Mouse (Mus musculus): ENCODE measurements around the gene Slc35d3. TPM values are rescaled to one million over a fixed set of nuclear protein-coding genes. Genes with fewer than 3 reads are reported as not detected.

Slc35d3 gene
- total RNA-seq (2022): not detected

GRCm38 (mm10) chr10:19850998-19851691 is at the start of gene Slc35d3:
Gene Slc35d3, minus strand, starts transcription at chr10:19851459.
- DNase-seq (ENCODE audit: low spot score): no peak

DNA sequence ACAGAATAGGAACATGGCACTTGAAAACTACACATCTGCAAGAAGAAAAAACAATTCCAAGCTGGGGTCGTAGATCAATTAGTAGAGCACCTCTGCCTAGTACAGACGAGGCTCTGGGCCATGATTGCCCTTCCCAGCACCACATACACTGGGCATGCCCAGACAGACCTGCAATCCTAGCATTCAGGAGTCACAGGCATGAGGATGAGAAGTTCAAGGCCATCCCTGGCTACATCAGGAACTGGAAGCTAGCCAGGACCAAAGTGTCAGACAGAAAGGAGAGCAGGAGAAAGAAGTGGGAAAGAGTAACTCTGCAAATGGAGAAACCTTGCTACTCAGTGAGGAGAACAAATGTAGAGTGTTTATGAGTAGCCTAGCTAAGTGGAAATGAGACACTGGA is 48.9 kb upstream of the Slc35d3 start:
- DNase-seq (ENCODE audit: low spot score): no peak

GRCm38 (mm10) chr10:19893976-19894375 is 42.7 kb upstream of the Slc35d3 start:
- peak; percentile 47 for DNase-seq (ENCODE audit: low spot score)

DNA sequence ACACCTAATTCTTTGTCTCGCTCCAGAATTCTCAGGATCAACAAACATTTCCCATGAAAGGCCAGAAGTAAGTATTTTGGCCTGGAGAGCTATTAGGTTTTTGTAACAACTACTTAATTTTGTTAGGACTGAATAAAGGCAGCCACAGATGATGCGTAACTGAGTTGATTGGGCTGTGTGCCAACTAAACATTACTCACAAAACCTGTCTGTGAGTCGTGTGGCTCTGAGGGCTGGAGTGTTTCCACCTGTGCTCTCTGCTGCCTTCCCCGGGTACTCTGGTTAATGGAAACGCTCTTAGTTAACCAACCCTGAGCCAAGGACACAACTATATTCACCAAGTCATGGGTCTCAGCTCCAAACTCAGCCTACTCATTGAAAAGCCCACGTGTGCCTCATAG is 41.9 kb upstream of the Slc35d3 start:
- no peak for DNase-seq (ENCODE audit: low spot score)

GRCm38 (mm10) chr10:19891686-19892085 is 40.4 kb upstream of the Slc35d3 start:
- DNase-seq (ENCODE audit: low spot score): no peak

DNA sequence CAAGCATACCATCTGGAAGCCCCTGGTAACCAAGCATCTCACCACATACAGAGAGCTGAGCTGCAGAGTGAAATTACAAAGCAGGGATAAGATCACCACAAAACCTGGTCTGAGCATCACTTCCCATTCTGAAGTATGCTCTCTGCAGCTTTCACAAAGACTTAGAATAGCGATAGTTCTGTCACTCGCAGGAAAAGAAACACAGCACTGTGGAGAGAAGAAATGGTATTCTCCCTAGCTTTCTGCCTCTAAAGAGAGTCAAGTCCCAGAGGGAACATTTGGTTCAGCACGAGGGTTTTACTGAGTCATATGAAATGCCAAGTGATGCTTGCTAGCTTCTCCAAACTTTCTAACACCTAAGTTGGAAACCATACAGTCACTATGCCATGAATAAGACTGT is 38.6 kb upstream of the Slc35d3 start:
- DNase-seq (ENCODE audit: low spot score): no peak

DNA sequence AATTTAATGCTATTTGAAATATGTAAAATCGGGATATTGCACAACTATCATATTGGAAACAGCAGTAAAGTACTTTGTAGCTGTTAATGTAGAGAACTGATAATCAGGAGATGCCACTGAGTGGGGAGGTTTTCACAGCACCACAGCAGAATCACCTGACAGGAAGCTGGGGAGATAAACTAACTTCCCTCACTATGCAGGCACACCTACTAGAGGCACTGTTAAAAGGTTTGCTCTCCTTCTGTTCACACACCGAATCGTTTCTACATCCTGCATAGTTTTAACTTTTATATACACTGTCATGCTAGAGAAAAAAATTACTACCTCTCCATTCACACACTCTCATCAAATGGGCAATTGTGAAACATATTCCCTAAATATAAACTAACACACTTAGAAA is 35.0 kb upstream of the Slc35d3 start:
- no peak for DNase-seq (ENCODE audit: low spot score)

DNA sequence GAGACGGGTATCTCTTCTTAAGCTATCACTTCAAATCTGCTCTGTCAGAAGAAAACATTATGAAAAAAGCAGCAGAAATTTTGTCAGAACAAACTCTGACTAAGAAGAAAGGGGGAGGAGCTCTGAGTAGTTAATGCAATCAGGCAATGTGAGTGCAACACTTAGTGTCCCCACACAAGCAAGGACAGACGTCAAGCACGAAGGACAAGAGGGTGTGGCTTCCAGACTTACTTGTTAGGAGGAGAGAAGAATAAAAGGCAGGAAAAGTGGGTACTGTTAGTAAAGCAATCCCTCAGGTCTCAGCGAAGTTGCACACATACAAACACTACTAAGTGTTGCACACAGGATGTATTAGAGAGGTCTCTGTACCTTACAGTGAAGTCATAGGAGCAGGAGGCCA is 33.1 kb upstream of the Slc35d3 start:
- no peak for DNase-seq (ENCODE audit: low spot score)

DNA sequence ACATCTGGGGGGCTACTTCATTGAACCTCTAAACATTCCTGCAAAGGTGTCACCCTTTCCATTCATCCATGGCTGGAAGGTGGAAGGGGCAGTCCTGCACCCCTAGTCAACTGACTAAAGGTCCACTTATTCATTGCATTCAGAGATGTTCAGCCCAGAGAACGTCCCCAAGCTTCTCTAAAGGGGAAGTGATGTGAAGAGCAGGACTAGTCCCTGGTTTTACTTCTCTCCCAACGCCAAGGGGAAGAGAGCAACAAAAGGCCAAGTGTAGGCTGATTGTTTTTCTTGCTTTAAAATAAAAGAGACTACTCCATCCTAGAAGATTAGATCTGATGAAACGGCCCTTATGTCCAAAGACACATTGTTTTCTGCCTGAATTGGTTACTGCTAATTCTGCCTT is 29.2 kb upstream of the Slc35d3 start:
- no peak for DNase-seq (ENCODE audit: low spot score)

DNA sequence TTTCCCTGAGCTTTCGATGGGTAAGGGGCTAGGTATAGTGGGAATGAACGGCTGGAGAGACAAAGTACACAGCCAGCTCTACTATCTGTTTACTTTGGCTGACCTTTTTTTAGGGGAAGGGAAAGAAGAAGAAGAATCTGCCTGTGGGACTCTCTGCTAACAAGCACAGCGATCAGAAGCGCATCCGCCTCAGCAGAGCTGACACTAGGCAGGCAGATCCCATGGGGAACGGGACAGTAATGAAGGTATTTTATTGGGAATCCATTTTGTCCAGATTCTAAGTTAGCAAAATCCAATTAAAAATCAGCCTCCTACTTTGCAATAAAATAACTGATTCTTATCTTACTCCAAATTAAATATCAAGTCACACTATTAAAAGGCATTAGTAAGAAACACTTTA is 27.9 kb upstream of the Slc35d3 start:
- DNase-seq (ENCODE audit: low spot score): no peak

- no peak for DNase-seq (ENCODE audit: low spot score)
These were observed 26.4 kb upstream of the Slc35d3 start for GRCm38 (mm10) chr10:19877679-19878078.

DNA sequence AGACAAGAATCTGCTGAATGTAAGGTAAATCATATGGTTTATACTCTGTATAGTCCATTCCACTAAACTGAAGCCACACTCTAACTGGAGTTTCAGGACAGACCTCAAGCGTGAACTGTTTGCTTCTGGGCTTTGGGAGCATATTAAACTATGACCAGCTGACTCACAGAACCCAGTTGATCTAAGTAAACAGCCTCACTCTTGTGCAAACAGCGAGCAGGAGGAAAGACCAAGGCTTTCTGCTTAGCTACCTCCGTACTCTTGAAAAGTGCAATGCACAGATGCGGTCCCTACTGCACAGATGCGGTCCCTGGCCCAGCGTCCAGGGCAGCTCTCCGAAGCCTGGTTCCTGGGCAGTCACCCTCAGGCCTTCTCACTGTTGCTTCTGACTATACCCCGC is 26.0 kb upstream of the Slc35d3 start:
- no peak for DNase-seq (ENCODE audit: low spot score)

GRCm38 (mm10) chr10:19876669-19877068 is 25.4 kb upstream of the Slc35d3 start:
- DNase-seq (ENCODE audit: low spot score): no peak

DNA sequence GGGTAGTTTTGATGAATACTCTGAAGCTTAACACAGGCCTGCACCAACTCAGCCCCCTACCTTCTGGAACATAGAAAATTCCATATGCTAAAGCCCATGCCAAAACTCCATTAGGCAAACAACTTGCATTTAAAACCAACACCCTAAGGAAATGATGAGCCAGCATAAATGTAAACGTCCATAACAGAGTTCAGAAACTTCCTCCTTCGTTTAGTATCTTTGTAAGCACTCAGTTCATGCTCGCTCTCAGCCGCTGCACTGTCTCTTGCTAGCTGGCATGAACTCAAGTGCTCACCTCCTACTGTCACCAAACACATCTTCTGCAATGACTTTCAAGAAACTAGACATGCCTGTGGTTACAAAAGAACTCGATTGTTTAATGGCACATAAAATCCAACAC is 24.1 kb upstream of the Slc35d3 start:
- DNase-seq (ENCODE audit: low spot score): no peak

DNA sequence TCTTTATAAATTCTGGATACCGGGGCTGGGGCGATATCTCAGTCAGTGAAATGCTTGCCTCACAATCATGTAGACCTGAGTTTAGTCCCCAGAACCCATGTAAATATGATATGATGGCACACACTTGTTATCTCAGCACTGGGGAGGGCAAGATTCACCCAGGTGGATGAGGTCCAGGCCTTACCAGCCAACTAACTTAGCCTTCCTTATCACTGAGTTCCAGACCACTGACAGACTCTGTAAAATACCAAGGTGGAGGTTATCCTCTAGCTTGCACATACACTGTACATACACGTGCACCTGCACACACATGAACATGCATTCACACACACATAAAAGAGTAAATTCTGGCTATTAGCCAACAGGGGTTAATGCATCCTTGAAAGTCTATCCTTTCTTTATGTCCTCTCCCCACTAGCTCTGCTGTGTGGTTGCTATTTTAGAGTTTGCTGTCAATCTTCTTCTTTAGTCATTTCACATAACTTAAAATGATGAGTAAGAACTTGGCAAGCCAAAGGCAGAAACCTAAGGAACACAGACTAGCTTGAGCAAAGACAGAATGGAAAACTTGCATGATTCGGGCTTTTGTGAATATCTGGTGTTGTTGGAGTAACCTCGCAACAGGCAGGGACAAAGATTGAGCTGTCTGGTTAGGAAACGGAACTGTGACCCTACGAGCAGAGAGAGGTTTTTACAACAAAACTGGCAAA is 4.5 kb upstream of the Slc35d3 start:
- DNase-seq (ENCODE audit: low spot score): no peak

GRCm38 (mm10) chr10:19853609-19854008 is 2.4 kb upstream of the Slc35d3 start:
- DNase-seq (ENCODE audit: low spot score): no peak

GRCm38 (mm10) chr10:19852776-19853175 is 1.5 kb upstream of the Slc35d3 start:
- DNase-seq (ENCODE audit: low spot score): no peak

- DNase-seq (ENCODE audit: low spot score): no peak
These were observed 688 bp downstream of the Slc35d3 start for GRCm38 (mm10) chr10:19850544-19850997.

DNA sequence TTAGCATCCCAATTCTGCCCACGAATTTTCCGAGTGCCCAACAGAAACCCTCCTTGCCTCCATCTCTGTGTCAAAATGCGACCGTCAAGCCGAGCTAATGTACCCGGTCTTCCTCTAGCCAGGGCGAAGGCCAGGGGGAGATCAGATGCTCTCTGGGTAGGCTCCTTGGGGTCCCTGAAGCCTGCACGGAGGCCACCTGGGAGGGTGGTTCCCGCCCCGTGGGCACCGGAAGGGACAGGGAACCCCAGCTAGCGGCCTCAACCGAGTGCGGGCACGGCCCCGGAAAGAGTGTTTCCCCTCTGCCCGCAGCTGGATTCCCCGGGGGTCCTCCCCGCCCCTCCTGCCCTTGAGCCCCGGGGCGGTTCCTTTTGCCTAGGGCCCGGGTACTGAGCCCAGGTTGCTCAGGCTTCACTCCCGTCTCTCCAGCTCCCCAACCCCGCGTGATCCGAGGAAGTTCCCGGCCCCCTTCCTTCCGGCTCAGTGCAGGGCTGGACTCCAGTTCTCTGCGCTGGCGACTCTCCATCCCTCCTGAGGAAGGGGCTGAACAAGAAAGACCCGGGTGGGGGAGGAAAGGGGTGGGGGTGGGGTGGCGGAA is 1.4 kb downstream of the Slc35d3 start:
- DNase-seq (ENCODE audit: low spot score): no peak

DNA sequence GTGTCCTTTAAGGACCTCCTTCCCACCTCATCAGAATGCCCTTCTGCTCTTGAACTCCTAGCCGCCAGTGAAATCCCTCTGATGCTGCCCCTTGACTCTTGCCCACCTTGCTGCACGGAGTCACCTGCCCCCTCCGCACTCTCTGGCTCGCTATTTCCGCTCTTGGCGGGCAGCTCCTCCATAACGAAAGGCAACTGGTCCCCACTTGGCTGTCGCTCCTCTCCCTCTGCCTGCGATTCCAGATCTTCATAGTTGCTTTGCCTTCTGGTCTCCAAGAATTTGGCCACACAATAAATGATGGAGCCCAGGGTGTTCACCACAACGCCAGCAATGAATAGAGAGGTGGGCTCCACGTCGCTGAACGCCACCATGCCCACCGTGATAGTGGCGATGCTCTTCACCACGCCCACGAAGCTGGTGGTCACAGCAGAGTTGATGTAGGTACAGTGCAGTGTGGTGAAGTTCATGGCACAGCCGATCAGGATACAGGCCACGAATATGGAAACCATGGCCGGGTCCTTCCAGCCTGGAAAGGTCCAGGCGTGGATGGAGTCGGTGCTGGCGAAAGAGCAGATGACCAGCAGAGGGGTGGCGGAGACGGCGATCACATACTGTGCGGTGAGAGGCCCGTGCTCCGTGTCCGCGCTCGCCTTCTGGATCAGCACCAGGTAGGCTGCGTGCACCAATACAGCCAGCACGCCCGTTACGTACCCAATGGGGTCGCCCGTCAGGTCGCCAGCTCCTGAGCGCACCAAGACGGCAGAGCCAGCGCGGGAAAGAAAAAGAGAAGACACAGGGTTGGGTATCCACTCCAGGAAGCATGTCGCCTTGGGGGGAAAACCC is 2.1 kb downstream of the Slc35d3 start:
- no peak for DNase-seq (ENCODE audit: low spot score)

GRCm38 (mm10) chr10:19839836-19840235 is 11.4 kb downstream of the Slc35d3 start:
- no peak for DNase-seq (ENCODE audit: low spot score)

Data from heart, adult 8-10 months (tissue).